Mouse (Mus musculus): ENCODE data around the gene Rhox4e. TPM values are rescaled to one million over a fixed set of nuclear protein-coding genes. Genes with fewer than 3 reads are reported as not detected.

Gene Rhox4e
- not detected for total RNA-seq (2023)

GRCm38 (mm10) chrX:37557112-37557511, at the start of gene Rhox4e:
Rhox4e (plus strand) TSS chrX:37557412.

GRCm38 (mm10) chrX:37514059-37514458, 43.2 kb upstream of the Rhox4e start, which contains the start of gene Rhox4d:
Rhox4d (plus strand) TSS chrX:37514359.

GRCm38 (mm10) chrX:37530152-37530551, 27.1 kb upstream of the Rhox4e start, which contains the start of gene Rhox2e:
Rhox2e (plus strand) TSS chrX:37530452.

GRCm38 (mm10) chrX:37541719-37542118, 15.5 kb upstream of the Rhox4e start, which contains the start of gene Rhox3e:
Rhox3e (plus strand) TSS chrX:37542019.

GRCm38 (mm10) chrX:37571105-37571504, 13.9 kb downstream of the Rhox4e start, which contains the start of gene Rhox2f:
Rhox2f (plus strand) TSS chrX:37571405.

GRCm38 (mm10) chrX:37580692-37581091, 23.5 kb downstream of the Rhox4e start, which contains the start of gene Rhox3f:
Rhox3f (plus strand) TSS chrX:37580992.

GRCm38 (mm10) chrX:37607604-37608003, 50.4 kb downstream of the Rhox4e start, which contains the start of gene Rhox4f:
Rhox4f (minus strand) TSS chrX:37607704.

Other genes starting within 250 kb of the Rhox4e start
- gene Rhox3a2, start 177.4 kb upstream of the Rhox4e start, total RNA-seq (2023): not detected
- gene Rhox4a2, start 166.6 kb upstream of the Rhox4e start, total RNA-seq (2023): not detected
- gene Rhox2b, start 145.3 kb upstream of the Rhox4e start, total RNA-seq (2023): not detected
- not detected for gene Rhox4b, start 124.9 kb upstream of the Rhox4e start, total RNA-seq (2023)
- gene Rhox2c, start 103.7 kb upstream of the Rhox4e start, total RNA-seq (2023): not detected
- not detected for gene Rhox3c, start 98.8 kb upstream of the Rhox4e start, total RNA-seq (2023)
- not detected for gene Rhox4c, start 77.1 kb upstream of the Rhox4e start, total RNA-seq (2023)
- gene Rhox2d, start 64.0 kb upstream of the Rhox4e start, total RNA-seq (2023): not detected
- gene Rhox4d, start 43.1 kb upstream of the Rhox4e start, total RNA-seq (2023): not detected
- gene Rhox2e, start 27.0 kb upstream of the Rhox4e start, total RNA-seq (2023): not detected
- gene Rhox3e, start 15.4 kb upstream of the Rhox4e start, total RNA-seq (2023): not detected
- gene Rhox2f, start 14.0 kb downstream of the Rhox4e start, total RNA-seq (2023): not detected
- gene Rhox3f, start 23.6 kb downstream of the Rhox4e start, total RNA-seq (2023): not detected
- gene Rhox4f, start 50.3 kb downstream of the Rhox4e start, total RNA-seq (2023): not detected
- not detected for gene Rhox3g, start 71.2 kb downstream of the Rhox4e start, total RNA-seq (2023)
- gene Rhox2g, start 86.1 kb downstream of the Rhox4e start, total RNA-seq (2023): not detected
- not detected for gene Rhox4g, start 93.9 kb downstream of the Rhox4e start, total RNA-seq (2023)
- gene Rhox3h, start 111.4 kb downstream of the Rhox4e start, total RNA-seq (2023): not detected
- not detected for gene Rhox2h, start 115.9 kb downstream of the Rhox4e start, total RNA-seq (2023)
- not detected for gene Rhox5, start 247.4 kb downstream of the Rhox4e start, total RNA-seq (2023)

Data from CD8-positive naive resting alpha-beta T cell, adult 57 days (primary cell).